In the genomic region with DNA sequence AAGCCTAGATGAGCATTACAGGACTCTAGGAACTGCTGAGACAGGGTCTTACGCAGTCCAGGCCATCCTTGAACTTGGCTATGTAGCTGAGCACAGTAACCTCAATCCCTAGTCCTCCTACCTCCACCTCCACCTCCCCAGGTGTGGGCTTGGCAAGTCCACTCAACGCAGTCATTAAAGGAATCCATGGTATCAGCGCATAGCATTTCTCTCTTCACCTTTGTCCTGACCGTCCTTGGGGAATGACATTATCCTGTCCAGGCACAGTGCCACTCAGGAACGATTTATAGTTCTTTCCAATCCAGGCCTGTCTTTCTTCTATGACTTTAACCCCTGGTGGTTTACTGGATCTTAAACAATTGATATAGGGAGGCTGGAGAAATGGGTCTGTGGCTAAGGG, we compare ENCODE assay signal across 51 mouse cellular contexts. TPM values are rescaled to one million over a fixed set of nuclear protein-coding genes. Genes with fewer than 3 reads are reported as not detected.
"Had no signal": no experiment of that assay in that cellular context is flagged by ENCODE, and none has a peak within 500 bp of the region (broad histone marks: within the 10 kb centered on the region; RNA-seq: fewer than 3 reads in every experiment).

No protein-coding gene starts in this region.

- H3K36me3 ChIP-seq: heart, embryonic 12.5 days; heart, embryonic 13.5 days; heart, embryonic 15.5 days; hindbrain, embryonic 10.5 days; hindbrain, embryonic 12.5 days; hindbrain, embryonic 13.5 days; hindbrain, embryonic 15.5 days; intestine, embryonic 15.5 days; kidney, embryonic 15.5 days had no signal

- H3K27me3 ChIP-seq: heart, embryonic 12.5 days; heart, embryonic 13.5 days; heart, embryonic 15.5 days; hindbrain, embryonic 12.5 days; hindbrain, embryonic 13.5 days; hindbrain, embryonic 15.5 days; intestine, embryonic 15.5 days; kidney, embryonic 15.5 days had no signal

- H3K4me3 ChIP-seq: heart, embryonic 12.5 days; heart, embryonic 13.5 days; heart, embryonic 15.5 days; hindbrain, embryonic 10.5 days; hindbrain, embryonic 12.5 days; hindbrain, embryonic 13.5 days; hindbrain, embryonic 15.5 days; intestine, embryonic 15.5 days; kidney, embryonic 15.5 days; layer of hippocampus, adult 2 months; left cerebral cortex, adult 2 months had no signal

- DNase-seq: heart, postnatal 10 days; heart, postnatal 14 days; heart, postnatal 36 days; heart, postnatal 4 days; kidney, adult 11 months; kidney, adult 18-20 months; kidney, adult 2 months; kidney, adult 8-10 months; kidney, adult 9 months; kidney, postnatal 10 days; kidney, postnatal 14 days; kidney, postnatal 25 days; kidney, postnatal 36 days; kidney, postnatal 4 days; layer of hippocampus, adult 9-11 months; layer of hippocampus, postnatal 36 days had no signal

- H3K9ac ChIP-seq: heart, embryonic 12.5 days; heart, embryonic 13.5 days; heart, embryonic 15.5 days; hindbrain, embryonic 12.5 days; hindbrain, embryonic 13.5 days; hindbrain, embryonic 14.5 days; hindbrain, embryonic 15.5 days; intestine, embryonic 15.5 days; kidney, embryonic 15.5 days had no signal

- H3K4me1 ChIP-seq: heart, embryonic 15.5 days; hindbrain, embryonic 10.5 days; hindbrain, embryonic 12.5 days; hindbrain, embryonic 13.5 days; hindbrain, embryonic 15.5 days; intestine, embryonic 15.5 days; kidney, embryonic 15.5 days had no signal

- H3K9me3 ChIP-seq: heart, embryonic 12.5 days; heart, embryonic 13.5 days; heart, embryonic 15.5 days; hindbrain, embryonic 10.5 days; hindbrain, embryonic 12.5 days; hindbrain, embryonic 13.5 days; hindbrain, embryonic 15.5 days; intestine, embryonic 15.5 days; kidney, embryonic 15.5 days had no signal

- ATAC-seq: hindbrain, embryonic 16.5 days; hindbrain, postnatal 0 days; inflammation-experienced regulatory T-cells, adult 6 months; intestine, embryonic 15.5 days; intestine, embryonic 16.5 days; intestine, postnatal 0 days had no signal

- H3K27ac ChIP-seq: heart, embryonic 13.5 days; heart, embryonic 15.5 days; hindbrain, embryonic 10.5 days; hindbrain, embryonic 12.5 days; hindbrain, embryonic 13.5 days; hindbrain, embryonic 14.5 days; hindbrain, embryonic 15.5 days; hindbrain, postnatal 0 days; intestine, embryonic 15.5 days; kidney, embryonic 15.5 days; kidney, postnatal 0 days; layer of hippocampus, adult 2 months; left cerebral cortex, adult 2 months had no signal

- H3K4me2 ChIP-seq: heart, embryonic 11.5 days; heart, embryonic 12.5 days; heart, embryonic 13.5 days; heart, embryonic 15.5 days; hindbrain, embryonic 12.5 days; hindbrain, embryonic 13.5 days; hindbrain, embryonic 14.5 days; hindbrain, embryonic 15.5 days; intestine, embryonic 15.5 days; kidney, embryonic 15.5 days had no signal

RNA-seq across cellular contexts. Expression of a gene that starts 42.1 kb away (rescaled TPM):
- total RNA-seq: heart, postnatal 10 days; heart, postnatal 14 days; heart, postnatal 25 days; heart, postnatal 36 days; heart, postnatal 4 days; hematopoietic stem cell, adult 5-6 weeks; hindbrain, postnatal 0 days; layer of hippocampus, adult 18-20 months; layer of hippocampus, adult 2 months; layer of hippocampus, adult 8-10 months; layer of hippocampus, postnatal 10 days; layer of hippocampus, postnatal 14 days; layer of hippocampus, postnatal 25 days; layer of hippocampus, postnatal 36 days; left cerebral cortex, adult 18-20 months; left cerebral cortex, adult 2 months had no signal
- polyA plus RNA-seq: heart, embryonic 11.5 days; heart, embryonic 12.5 days; heart, embryonic 13.5 days; heart, embryonic 14.5 days; heart, embryonic 15.5 days; heart, embryonic 16.5 days; heart, postnatal 0 days; hindbrain, embryonic 11.5 days; hindbrain, embryonic 12.5 days; hindbrain, embryonic 13.5 days; hindbrain, embryonic 14.5 days; hindbrain, embryonic 15.5 days; hindbrain, embryonic 16.5 days; hindbrain, postnatal 0 days; inflammation-experienced regulatory T-cells, adult 6 months; intestine, embryonic 14.5 days; intestine, embryonic 15.5 days; intestine, embryonic 16.5 days; intestine, postnatal 0 days; kidney, adult 2 months; kidney, embryonic 14.5 days; kidney, embryonic 15.5 days; kidney, embryonic 16.5 days; kidney, postnatal 0 days; large intestine, adult 2 months had no signal

RNA-seq across cellular contexts. Expression of a gene that starts 52.3 kb away (rescaled TPM):
- total RNA-seq: heart, postnatal 10 days; heart, postnatal 14 days; heart, postnatal 25 days; heart, postnatal 36 days; heart, postnatal 4 days; hematopoietic stem cell, adult 5-6 weeks; hindbrain, postnatal 0 days; layer of hippocampus, adult 18-20 months; layer of hippocampus, adult 2 months; layer of hippocampus, adult 8-10 months; layer of hippocampus, postnatal 10 days; layer of hippocampus, postnatal 14 days; layer of hippocampus, postnatal 25 days; layer of hippocampus, postnatal 36 days; left cerebral cortex, adult 18-20 months; left cerebral cortex, adult 2 months had no signal
- polyA plus RNA-seq: heart, embryonic 11.5 days; heart, embryonic 12.5 days; heart, embryonic 13.5 days; heart, embryonic 14.5 days; heart, embryonic 15.5 days; heart, embryonic 16.5 days; heart, postnatal 0 days; hindbrain, embryonic 10.5 days; hindbrain, embryonic 11.5 days; hindbrain, embryonic 12.5 days; hindbrain, embryonic 13.5 days; hindbrain, embryonic 14.5 days; hindbrain, embryonic 15.5 days; hindbrain, embryonic 16.5 days; hindbrain, postnatal 0 days; inflammation-experienced regulatory T-cells, adult 6 months; intestine, embryonic 14.5 days; intestine, embryonic 15.5 days; intestine, embryonic 16.5 days; intestine, postnatal 0 days; kidney, adult 2 months; kidney, embryonic 14.5 days; kidney, embryonic 15.5 days; kidney, embryonic 16.5 days; kidney, postnatal 0 days; large intestine, adult 2 months had no signal
